Mouse (Mus musculus) G1E (cell line): ENCODE results near the gene Usp6nl. TPM values are rescaled to one million over a fixed set of nuclear protein-coding genes. Genes with fewer than 3 reads are reported as not detected.

ENCODE experiments used
- ATAC-seq: 2 replicates; pipeline ENCODE4 v1.8.0; 2016; ENCODE audit warnings: mild to moderate bottlenecking; ENCODE audit not compliant: insufficient number of reproducible peaks, poor library complexity, low FRiP score, severe bottlenecking; ENCODE audit errors: extremely low read depth
- DNase-seq: peaks from one replicate; pipeline ENCODE4 v3.0.0; 2012; ENCODE audit warnings: low spot score
- H3K27me3 ChIP-seq: 2 replicates; pipeline ENCODE4 v1.6.1; 2012; ENCODE audit warnings: mild to moderate bottlenecking, low read length, inconsistent platforms; ENCODE audit not compliant: insufficient read depth
- H3K36me3 ChIP-seq: replicated peaks from 2 replicates; pipeline ENCODE3; 2012; ENCODE audit warnings: mild to moderate bottlenecking, inconsistent platforms
- H3K4me1 ChIP-seq: 2 replicates; pipeline ENCODE4 v1.6.1; 2012; ENCODE audit warnings: low read depth, low read length, inconsistent platforms, mixed read lengths; ENCODE audit not compliant: insufficient read depth
- H3K4me3 ChIP-seq: 2 replicates; pipeline ENCODE4 v1.5.1; 2012; ENCODE audit warnings: low read depth, mild to moderate bottlenecking, inconsistent platforms, low read length, moderate library complexity, mixed read lengths
- H3K9me3 ChIP-seq: replicated peaks from 2 replicates; pipeline ENCODE4 v1.6.1; 2012; ENCODE audit warnings: inconsistent platforms
- CTCF ChIP-seq: IDR thresholded peaks from 2 replicates; pipeline ENCODE4 v1.5.1; 2012; ENCODE audit warnings: low read depth, low read length, inconsistent platforms, mixed read lengths
- GATA1 ChIP-seq: IDR thresholded peaks from 2 replicates; pipeline ENCODE4 v1.6.1; 2012; ENCODE audit warnings: borderline replicate concordance, low read length, inconsistent platforms, mixed read lengths
- GATA2 ChIP-seq: IDR thresholded peaks from 2 replicates; pipeline ENCODE4 v1.6.1; 2012; ENCODE audit warnings: low read depth, low read length, inconsistent platforms, borderline replicate concordance
- POLR2AphosphoS5 ChIP-seq: IDR thresholded peaks from 2 replicates; pipeline ENCODE4 v1.6.1; 2012; ENCODE audit warnings: low read depth, low read length, inconsistent platforms; ENCODE audit not compliant: insufficient replicate concordance
- TAL1 ChIP-seq: conservative IDR thresholded peaks from 2 replicates; pipeline ENCODE4 v1.6.1; 2012; ENCODE audit warnings: low read depth, low read length, inconsistent platforms, mixed read lengths
- polyA plus RNA-seq: library from polyadenylated mRNA; stranded (reverse); fragments of >175 nt; gene quantifications from 2 replicates; pipeline ENCODE4 v1.2.3, GENCODE M21; 2012
- total RNA-seq, 2 experiments: library from RNA; stranded (forward) in 1 of 2; stranded (reverse) in 1 of 2; fragments of 200-1000 nt in 1 of 2; fragments of >200 nt in 1 of 2; fragmentation: Nextera tagmentation in 1 of 2; gene quantifications; 2 replicates each; pipeline ENCODE4 v1.2.3; 2014 to 2017

The Usp6nl gene
- total and polyA plus RNA-seq, 3 experiments: 17.2 to 45.3 (median 17.5) TPM

DNA sequence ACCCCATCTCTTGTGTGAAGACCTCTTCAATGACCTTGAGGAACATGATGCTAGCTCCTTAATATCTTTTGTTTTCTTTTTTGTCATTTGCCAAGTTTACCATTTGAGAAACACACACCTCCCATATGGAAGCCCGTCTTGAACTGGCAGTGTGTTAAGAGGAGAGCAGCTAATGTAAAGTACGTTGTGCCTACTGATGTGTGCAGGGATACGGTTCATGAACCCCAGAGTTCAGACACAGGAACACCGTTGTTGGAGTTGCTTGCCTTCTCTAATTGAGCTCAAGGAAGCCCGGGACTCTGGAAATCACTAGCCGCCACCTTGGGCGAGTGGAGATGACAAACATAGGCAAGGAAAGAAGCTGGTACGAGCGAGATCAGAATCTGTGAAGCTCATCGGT, 9.7 kb upstream of the Usp6nl start:
- DNase-seq: no peak
- H3K4me3 ChIP-seq: no peak overlapping the region
- no peaks in the 10 kb centered on the region for H3K36me3 ChIP-seq
- no peak for ATAC-seq
- no peaks in the 10 kb centered on the region for H3K27me3 ChIP-seq
- TF ChIP-seq TAL1 (no peak), POLR2AphosphoS5 (no peak), GATA2 (no peak), GATA1 (no peak), CTCF (no peak)
- H3K4me1 ChIP-seq: peaks cover 39% of the 10 kb centered on the region
- H3K9me3 ChIP-seq: no peaks in the 10 kb centered on the region

DNA sequence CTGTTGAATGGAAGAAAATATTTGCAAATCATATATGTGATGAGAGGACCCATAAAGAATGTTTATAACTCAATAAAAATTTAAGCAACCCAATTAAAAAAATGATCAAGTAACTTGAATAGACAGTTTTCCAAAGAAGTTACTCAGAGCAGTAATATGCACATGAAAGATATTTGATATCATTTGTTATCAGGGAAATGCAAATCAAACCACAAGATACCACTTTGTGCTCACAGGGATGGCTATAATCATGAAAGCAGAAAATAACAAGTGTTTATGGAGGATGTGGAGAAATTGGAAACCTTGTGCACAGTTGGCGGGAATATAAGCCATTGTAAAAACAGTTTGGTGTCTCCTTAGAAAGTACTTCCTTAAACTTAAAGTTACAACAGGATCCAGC, 8.7 kb upstream of the Usp6nl start:
- TF ChIP-seq CTCF (no peak), POLR2AphosphoS5 (no peak), GATA1 (no peak), GATA2 (no peak), TAL1 (no peak)
- H3K9me3 ChIP-seq: no peaks in the 10 kb centered on the region
- H3K4me3 ChIP-seq: no peak overlapping the region
- no peaks in the 10 kb centered on the region for H3K36me3 ChIP-seq
- H3K4me1 ChIP-seq: peaks cover 35% of the 10 kb centered on the region
- DNase-seq (no peak), ATAC-seq (no peak)
- no peaks in the 10 kb centered on the region for H3K27me3 ChIP-seq

DNA sequence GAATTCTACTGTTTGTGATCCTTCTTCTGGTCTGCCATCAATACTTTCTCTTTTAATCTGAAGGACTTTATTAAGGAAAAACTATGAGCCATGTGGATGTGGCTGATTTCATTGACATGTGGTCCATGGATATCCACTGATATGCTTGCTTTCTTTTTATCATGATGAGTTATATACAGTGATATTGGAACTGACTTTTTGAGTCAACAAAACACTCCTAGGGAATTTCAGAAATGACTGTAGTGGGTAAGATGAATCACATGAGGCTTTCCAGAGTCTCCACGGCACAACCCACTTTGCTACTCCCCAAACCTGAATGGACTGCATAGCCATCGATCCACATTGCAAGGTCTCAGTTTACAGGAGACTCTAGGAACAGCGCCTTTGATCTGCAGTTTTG, 2.3 kb upstream of the Usp6nl start:
- H3K36me3 ChIP-seq: peaks cover 3% of the 10 kb centered on the region
- TF ChIP-seq POLR2AphosphoS5 (no peak), CTCF (no peak)
- no peaks in the 10 kb centered on the region for H3K9me3 ChIP-seq
- peaks cover 26% of the 10 kb centered on the region for H3K4me1 ChIP-seq
- no peak for ATAC-seq
- no peaks in the 10 kb centered on the region for H3K27me3 ChIP-seq
- DNase-seq: no peak
- H3K4me3 ChIP-seq: no peak overlapping the region

DNA sequence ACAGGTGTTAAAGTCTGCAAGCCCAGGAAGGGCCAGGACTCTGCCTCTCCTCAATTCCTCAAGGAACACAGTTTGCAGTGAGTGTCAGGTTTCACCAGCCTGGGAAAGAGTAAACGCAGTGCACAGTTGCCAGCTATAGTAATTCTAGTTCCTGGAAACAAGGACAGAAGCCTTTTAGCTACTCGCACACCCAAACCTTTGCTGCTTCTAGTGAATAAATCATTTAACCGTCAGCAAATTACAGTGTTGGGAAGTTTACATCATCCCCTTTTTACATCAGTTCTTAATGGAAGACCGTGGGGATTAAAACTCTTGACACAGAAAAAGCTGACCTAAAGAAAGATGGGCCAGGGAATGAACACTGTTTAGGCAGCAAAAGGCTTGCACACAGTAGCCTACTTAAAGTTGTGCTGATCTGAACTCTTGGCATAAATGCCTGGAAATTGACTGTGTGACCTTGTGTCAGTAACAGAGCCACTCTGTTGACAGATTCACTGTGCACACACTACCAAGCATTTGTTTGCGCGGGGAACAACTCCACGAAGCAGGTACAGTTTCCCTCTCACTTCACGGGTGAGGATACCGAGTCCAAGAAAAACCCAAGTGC, 595 bp upstream of the Usp6nl start:
- Histone ChIP-seq H3K4me1 (peaks cover 31% of the 10 kb centered on the region), H3K9me3 (no peaks in the 10 kb centered on the region), H3K27me3 (no peaks in the 10 kb centered on the region), H3K36me3 (peaks cover 9% of the 10 kb centered on the region), H3K4me3 (peak overlapping the region; percentile 90)
- ATAC-seq (peak; percentile 10; the same call in 1 of the 2 replicates), DNase-seq (no peak)
- TF ChIP-seq TAL1 (no peak), POLR2AphosphoS5 (0 out of 2 replicates have a peak, but pooled peaks have one; percentile 44)

DNA sequence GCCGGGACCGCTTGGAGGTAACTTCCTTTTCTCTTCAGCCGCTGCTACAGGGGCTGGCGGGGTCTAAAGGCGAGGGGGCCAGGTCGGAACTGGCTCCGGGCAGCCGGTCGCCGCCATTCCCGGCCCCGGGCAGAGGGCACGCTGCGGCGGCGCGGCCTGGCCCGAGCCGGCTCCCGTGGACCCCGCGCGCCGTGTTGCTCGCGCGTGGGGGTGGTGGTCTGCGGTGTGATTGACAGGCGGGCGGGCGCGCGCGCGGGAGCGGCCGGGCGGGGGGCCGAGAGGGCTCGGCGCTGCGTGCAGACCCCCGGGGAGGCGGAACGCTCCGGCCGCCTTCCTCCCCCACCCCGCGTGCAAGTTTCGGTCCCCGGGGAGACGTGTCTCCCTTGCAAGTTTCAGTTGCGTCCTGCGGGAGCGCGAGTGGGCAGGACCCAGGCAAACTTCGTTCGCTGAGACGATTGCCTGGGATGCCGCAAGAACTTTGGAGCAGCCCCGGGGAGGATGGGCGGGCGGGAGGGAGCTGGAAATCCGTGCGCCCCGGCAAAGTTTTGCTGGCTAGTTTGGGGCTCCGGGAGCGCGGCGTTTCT, 563 bp downstream of the Usp6nl start:
- H3K9me3 ChIP-seq: no peaks in the 10 kb centered on the region
- H3K4me1 ChIP-seq: peaks cover 32% of the 10 kb centered on the region
- TF ChIP-seq TAL1 (no peak), POLR2AphosphoS5 (no peak), GATA1 (no peak), CTCF (no peak), GATA2 (no peak)
- peak overlapping the region; percentile 90 for H3K4me3 ChIP-seq
- H3K27me3 ChIP-seq: no peaks in the 10 kb centered on the region
- DNase-seq (peak; percentile 52), ATAC-seq (no peak)
- peaks cover 12% of the 10 kb centered on the region for H3K36me3 ChIP-seq

GRCm38 (mm10) chr2:6325646-6326045, 3.2 kb downstream of the Usp6nl start:
- peaks cover 17% of the 10 kb centered on the region for H3K36me3 ChIP-seq
- H3K4me1 ChIP-seq: peaks cover 50% of the 10 kb centered on the region
- H3K27me3 ChIP-seq: no peaks in the 10 kb centered on the region
- H3K9me3 ChIP-seq: no peaks in the 10 kb centered on the region
- no peak overlapping the region for H3K4me3 ChIP-seq
- no peak for DNase-seq
- no peak for ATAC-seq
- TF ChIP-seq POLR2AphosphoS5 (no peak), GATA2 (no peak), GATA1 (no peak)

DNA sequence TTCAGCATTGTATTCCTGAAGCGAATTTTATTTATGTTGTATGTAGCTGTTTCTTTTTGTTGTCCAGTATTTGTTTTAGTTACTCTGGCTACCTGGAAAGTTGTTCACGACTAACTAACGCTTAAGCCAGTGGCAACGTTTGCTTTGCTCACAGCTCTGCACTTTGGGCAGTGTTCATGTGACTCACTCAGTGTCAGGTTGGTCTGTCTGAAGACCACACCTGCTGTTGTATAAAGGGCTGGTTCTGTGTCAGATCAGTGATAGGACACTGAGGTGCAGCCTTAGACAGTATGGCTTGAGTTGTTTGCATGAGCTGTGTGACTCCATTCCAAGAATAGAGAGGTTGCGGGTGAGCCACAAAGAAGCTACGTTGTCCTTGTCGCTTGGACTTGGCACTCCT, 6.5 kb downstream of the Usp6nl start:
- DNase-seq (no peak), ATAC-seq (no peak)
- H3K4me1 ChIP-seq: peaks cover 62% of the 10 kb centered on the region
- H3K27me3 ChIP-seq: no peaks in the 10 kb centered on the region
- H3K9me3 ChIP-seq: no peaks in the 10 kb centered on the region
- peaks cover 32% of the 10 kb centered on the region for H3K36me3 ChIP-seq
- TF ChIP-seq GATA1 (no peak), POLR2AphosphoS5 (no peak), CTCF (no peak), GATA2 (no peak), TAL1 (no peak)
- no peak overlapping the region for H3K4me3 ChIP-seq
